Mouse (Mus musculus) neural tube, embryonic 14.5 days (tissue): Measurements from ENCODE around the gene Rnf38. TPM values are rescaled to one million over a fixed set of nuclear protein-coding genes. Genes with fewer than 3 reads are reported as not detected.

Experiments
- ATAC-seq: fragments of 200-750 bp; cut with Nextera tagmentation; 2 replicates; pipeline ENCODE4 v1.8.0; 2017; ENCODE audit warnings: low read depth, mild to moderate bottlenecking, moderate TSS enrichment, moderate library complexity
- H3K27ac ChIP-seq: fragments of 300-500 bp; sonication (generic); 2 replicates; pipeline ENCODE4 v1.5.1; 2014; ENCODE audit warnings: low read depth, mild to moderate bottlenecking, control low read depth, low read length, moderate library complexity, mixed read lengths
- H3K27me3 ChIP-seq: fragments of 300-500 bp; sonication (generic); 2 replicates; pipeline ENCODE4 v1.6.1; 2014; ENCODE audit warnings: low read length; ENCODE audit not compliant: control insufficient read depth, insufficient read depth
- H3K36me3 ChIP-seq: fragments of 300-500 bp; sonication (generic); 2 replicates; pipeline ENCODE4 v1.6.1; 2014; ENCODE audit warnings: low read length, mixed read lengths; ENCODE audit not compliant: control insufficient read depth, insufficient read depth
- H3K4me1 ChIP-seq: fragments of 300-500 bp; sonication (generic); 2 replicates; pipeline ENCODE4 v1.6.1; 2014; ENCODE audit warnings: low read length; ENCODE audit not compliant: control insufficient read depth, insufficient read depth
- H3K4me2 ChIP-seq: fragments of 300-500 bp; sonication (generic); 2 replicates; pipeline ENCODE4 v1.6.1; 2014; ENCODE audit warnings: mild to moderate bottlenecking, low read depth, low read length, control low read depth
- H3K4me3 ChIP-seq: fragments of 300-500 bp; sonication (generic); 2 replicates; pipeline ENCODE4 v1.5.1; 2014; ENCODE audit warnings: low read depth, low read length, control low read depth, mixed read lengths
- H3K9ac ChIP-seq: fragments of 300-500 bp; sonication (generic); replicated peaks from 2 replicates; pipeline ENCODE4 v1.6.1; 2014; ENCODE audit warnings: low read depth, mild to moderate bottlenecking, control low read depth, low read length, mixed read lengths
- H3K9me3 ChIP-seq: fragments of 300-500 bp; sonication (generic); 2 replicates; pipeline ENCODE4 v1.6.1; 2016; ENCODE audit warnings: low read length; ENCODE audit not compliant: control insufficient read depth
- WGBS: fragments of 180-500 bp; shearing (Covaris S2); extraction: QIAGEN DNeasy Blood & Tissue Kit; methylation state at CpG from one replicate; pipeline ENCODE4 v1.1.7; 2014; 5-methylcytosine and 5-hydroxymethylcytosine counted together
- polyA plus RNA-seq: library from polyadenylated mRNA; unstranded; fragments of >200 nt; fragmentation: Nextera tagmentation; extraction: Ambion mirVana; gene quantifications from 2 replicates; pipeline ENCODE4 v1.2.1, GENCODE M21; 2014

Gene Rnf38
- polyA plus RNA-seq, 1 experiment from 2014 or later = 47.9 TPM

- Histone ChIP-seq H3K4me2 (no peak overlapping the region), H3K27ac (no peak overlapping the region), H3K9me3 (no peaks in the 10 kb centered on the region), H3K36me3 (no peaks in the 10 kb centered on the region), H3K27me3 (no peaks in the 10 kb centered on the region), H3K9ac (no peak overlapping the region), H3K4me1 (no peaks in the 10 kb centered on the region), H3K4me3 (no peak overlapping the region)
- no peak for ATAC-seq
- 89% methylated on average over 13 of the region's 13 CpGs for WGBS
Observed at GRCm38 (mm10) chr4:44115046-44115445, 118.5 kb downstream of the Rnf38 start.

- Histone ChIP-seq H3K27me3 (no peaks in the 10 kb centered on the region), H3K36me3 (no peaks in the 10 kb centered on the region), H3K4me2 (no peak overlapping the region), H3K27ac (no peak overlapping the region), H3K4me3 (no peak overlapping the region), H3K9me3 (no peaks in the 10 kb centered on the region), H3K9ac (no peak overlapping the region), H3K4me1 (no peaks in the 10 kb centered on the region)
- no peak for ATAC-seq
- WGBS = 34% methylated on average over 16 of the region's 16 CpGs
Observed at GRCm38 (mm10) chr4:44113393-44114138, 120.0 kb downstream of the Rnf38 start.

DNA sequence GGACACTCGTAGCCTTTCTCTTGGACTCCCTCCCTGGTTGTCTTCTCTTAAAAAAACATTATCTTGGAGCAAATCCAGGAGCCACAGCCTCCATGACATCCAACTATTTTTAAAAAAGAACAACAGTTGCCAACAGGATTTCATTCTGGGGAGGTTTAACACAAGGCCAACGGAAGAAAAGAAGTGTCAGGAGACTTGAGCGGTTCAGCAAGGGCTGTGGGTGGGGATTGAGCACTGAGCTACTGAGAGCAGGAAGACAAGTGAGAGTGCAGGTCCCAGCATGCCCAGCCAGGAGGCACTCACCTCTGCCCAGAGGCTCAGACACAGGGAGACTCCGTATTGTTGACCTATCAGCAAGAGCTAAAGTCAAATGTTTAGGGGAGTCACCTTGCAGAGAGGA, 120.8 kb downstream of the Rnf38 start:
- Histone ChIP-seq H3K4me3 (no peak overlapping the region), H3K27ac (no peak overlapping the region), H3K36me3 (no peaks in the 10 kb centered on the region), H3K9ac (no peak overlapping the region), H3K4me1 (no peaks in the 10 kb centered on the region), H3K27me3 (no peaks in the 10 kb centered on the region), H3K4me2 (no peak overlapping the region), H3K9me3 (no peaks in the 10 kb centered on the region)
- no peak for ATAC-seq
- 36% methylated on average over 4 of the region's 4 CpGs for WGBS

DNA sequence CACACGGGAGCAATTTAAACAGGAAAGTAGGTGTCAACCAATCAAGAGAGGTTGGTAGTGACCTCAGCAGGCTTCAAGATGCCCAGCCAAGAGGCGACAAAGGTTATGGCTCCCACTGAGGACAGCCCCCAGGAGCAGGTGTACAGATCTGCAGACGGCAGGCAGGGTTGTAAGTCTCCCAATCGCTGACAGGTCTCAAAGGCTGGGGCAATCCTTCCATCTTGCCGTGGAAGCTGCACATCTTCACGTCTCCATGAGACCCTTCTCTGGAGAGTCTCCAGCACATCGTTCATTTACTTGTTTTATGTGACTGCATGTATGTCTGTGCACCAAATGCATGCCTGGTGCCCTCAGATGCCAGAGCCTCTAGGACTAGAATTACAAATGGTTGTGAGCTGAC, 122.8 kb downstream of the Rnf38 start:
- ATAC-seq = no peak
- no peak overlapping the region for H3K27ac ChIP-seq
- H3K4me1 ChIP-seq = no peaks in the 10 kb centered on the region; the same call in 1 of the 2 replicates
- no peaks in the 10 kb centered on the region for H3K36me3 ChIP-seq
- no peaks in the 10 kb centered on the region for H3K27me3 ChIP-seq
- no peak overlapping the region for H3K4me3 ChIP-seq
- H3K4me2 ChIP-seq = no peak overlapping the region
- no peak overlapping the region for H3K9ac ChIP-seq
- H3K9me3 ChIP-seq = no peaks in the 10 kb centered on the region
- WGBS = 51% methylated on average over 7 of the region's 7 CpGs

DNA sequence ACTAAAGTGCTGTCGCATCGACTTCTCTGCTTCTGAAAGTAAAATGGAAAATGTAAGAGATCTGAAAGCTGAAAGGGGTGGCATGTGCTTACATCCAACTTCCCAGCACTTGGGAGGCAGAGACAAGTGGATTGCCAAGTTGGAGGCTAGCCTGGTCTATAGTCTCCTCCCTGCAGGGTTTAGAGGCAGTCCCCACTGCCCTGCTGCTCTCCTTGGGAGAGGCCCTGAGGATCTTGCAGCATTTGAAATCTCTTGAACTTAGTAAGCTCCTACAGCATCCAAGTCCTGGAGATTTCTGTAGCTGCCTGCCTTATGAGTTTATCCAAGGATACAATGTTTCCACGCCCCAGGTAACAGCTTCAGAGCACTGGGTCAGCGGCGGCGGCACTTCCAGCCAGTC, 125.3 kb downstream of the Rnf38 start:
- Histone ChIP-seq H3K4me2 (no peak overlapping the region), H3K27me3 (no peaks in the 10 kb centered on the region), H3K36me3 (no peaks in the 10 kb centered on the region), H3K27ac (no peak overlapping the region), H3K4me1 (no peaks in the 10 kb centered on the region; the same call in 1 of the 2 replicates), H3K4me3 (no peak overlapping the region), H3K9ac (no peak overlapping the region), H3K9me3 (no peaks in the 10 kb centered on the region)
- 89% methylated on average over 6 of the region's 6 CpGs for WGBS
- no peak for ATAC-seq

GRCm38 (mm10) chr4:44107339-44107738, 126.2 kb downstream of the Rnf38 start:
- no peak overlapping the region for H3K4me2 ChIP-seq
- no peaks in the 10 kb centered on the region; the same call in 1 of the 2 replicates for H3K4me1 ChIP-seq
- WGBS = 45% methylated on average over 6 of the region's 6 CpGs
- ATAC-seq = no peak
- H3K27ac ChIP-seq = no peak overlapping the region
- H3K27me3 ChIP-seq = no peaks in the 10 kb centered on the region
- H3K9me3 ChIP-seq = no peaks in the 10 kb centered on the region
- no peaks in the 10 kb centered on the region for H3K36me3 ChIP-seq
- H3K9ac ChIP-seq = no peak overlapping the region
- H3K4me3 ChIP-seq = no peak overlapping the region

DNA sequence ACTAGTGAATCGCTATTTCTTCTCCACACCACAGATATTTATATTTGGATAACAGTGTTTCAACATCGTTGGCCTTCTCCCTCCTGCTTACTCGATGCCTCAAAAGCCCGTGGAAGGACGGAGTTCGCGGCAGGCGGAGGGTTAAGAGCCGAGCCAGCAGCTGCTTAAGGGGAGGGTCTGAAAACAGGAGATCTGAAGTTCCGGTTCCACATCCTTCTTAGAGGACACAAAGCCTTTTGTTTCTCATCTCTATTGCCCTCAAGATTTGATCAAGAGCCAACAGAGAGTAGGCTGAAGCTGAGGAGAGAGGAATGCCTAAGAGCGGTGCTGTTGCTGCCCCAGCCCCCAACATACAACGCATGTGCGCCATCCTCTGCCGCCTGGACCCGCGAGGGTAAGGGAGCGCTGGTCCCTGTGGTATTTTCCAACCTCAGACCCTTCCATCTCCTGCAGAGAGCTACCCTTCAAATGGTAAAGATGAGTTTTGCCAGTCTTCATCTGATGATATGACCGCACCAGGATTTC, 127.2 kb downstream of the Rnf38 start:
- Histone ChIP-seq H3K27ac (no peak overlapping the region), H3K27me3 (no peaks in the 10 kb centered on the region), H3K4me1 (no peaks in the 10 kb centered on the region; the same call in 1 of the 2 replicates), H3K4me2 (peak overlapping the region; percentile 28; the same call in 1 of the 2 replicates), H3K36me3 (no peaks in the 10 kb centered on the region), H3K9me3 (no peaks in the 10 kb centered on the region), H3K4me3 (no peak overlapping the region), H3K9ac (no peak overlapping the region)
- 32% methylated on average over 18 of the region's 18 CpGs for WGBS
- ATAC-seq = no peak

DNA sequence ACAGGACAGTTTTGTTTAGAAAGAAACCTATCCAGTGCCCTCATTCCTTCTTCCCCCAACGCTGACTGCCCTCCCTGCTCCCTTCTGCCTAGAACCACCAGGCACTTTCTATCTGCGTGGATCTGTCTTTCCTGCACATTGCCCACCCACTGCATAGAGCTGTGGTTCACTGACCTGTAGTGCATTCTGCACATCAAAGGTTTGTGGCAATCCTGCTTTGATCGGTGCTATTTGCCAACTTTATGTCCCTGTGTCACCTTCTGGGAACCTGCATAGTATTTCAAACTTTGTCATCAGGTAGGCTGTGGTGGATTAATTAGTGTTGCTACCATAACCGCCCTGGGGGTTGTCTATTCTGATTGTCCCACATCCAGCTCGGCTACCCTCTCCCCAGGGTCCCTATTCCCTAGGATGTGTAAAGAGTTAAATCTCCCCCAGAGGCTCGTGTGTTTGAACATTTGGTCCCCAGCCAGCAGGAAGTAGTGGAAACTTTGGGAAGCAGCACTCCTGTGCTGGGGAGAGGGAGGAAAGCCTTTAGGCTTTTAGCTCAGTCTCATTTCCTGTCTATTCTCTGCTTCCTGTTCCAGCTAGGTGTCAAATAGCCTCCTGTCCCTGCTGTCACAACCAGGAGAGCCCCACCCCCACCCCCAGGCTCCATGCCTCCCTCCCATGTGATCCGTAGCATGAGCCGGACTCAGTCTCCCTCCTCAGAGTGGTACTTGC, 129.2 kb downstream of the Rnf38 start:
- Histone ChIP-seq H3K27me3 (no peaks in the 10 kb centered on the region), H3K27ac (no peak overlapping the region), H3K4me1 (no peaks in the 10 kb centered on the region; the same call in 1 of the 2 replicates), H3K4me3 (no peak overlapping the region), H3K9ac (no peak overlapping the region), H3K9me3 (no peaks in the 10 kb centered on the region), H3K36me3 (no peaks in the 10 kb centered on the region), H3K4me2 (no peak overlapping the region)
- WGBS = 47% methylated on average over 8 of the region's 8 CpGs
- no peak for ATAC-seq

DNA sequence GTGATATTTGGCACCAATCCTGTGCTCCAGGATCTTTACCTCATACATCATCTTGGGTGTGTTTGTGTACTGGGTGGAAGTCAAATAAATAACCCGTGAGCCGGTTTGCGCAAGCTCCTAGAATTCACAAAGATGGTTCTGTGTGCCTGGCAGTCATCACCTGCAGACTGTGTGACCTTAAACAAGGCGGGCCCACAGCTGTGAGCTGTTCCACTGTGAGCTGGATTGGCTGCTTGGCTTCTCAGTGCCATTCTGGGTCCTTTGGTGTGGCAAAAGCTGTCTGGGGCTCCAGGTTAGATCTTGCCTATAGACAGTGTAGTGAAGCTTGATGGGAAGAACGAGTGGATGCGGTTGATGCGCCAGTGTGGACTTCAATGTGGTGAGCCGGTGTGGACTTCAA, 130.0 kb downstream of the Rnf38 start:
- Histone ChIP-seq H3K4me1 (no peaks in the 10 kb centered on the region; the same call in 1 of the 2 replicates), H3K9ac (no peak overlapping the region), H3K36me3 (no peaks in the 10 kb centered on the region), H3K4me3 (no peak overlapping the region), H3K27ac (no peak overlapping the region), H3K4me2 (no peak overlapping the region), H3K9me3 (no peaks in the 10 kb centered on the region), H3K27me3 (no peaks in the 10 kb centered on the region)
- ATAC-seq = no peak
- WGBS = 75% methylated on average over 8 of the region's 8 CpGs
